Mouse (Mus musculus) neural tube, embryonic 12.5 days (tissue): ENCODE measurements around the gene Pan2. TPM values are rescaled to one million over a fixed set of nuclear protein-coding genes. Genes with fewer than 3 reads are reported as not detected.
A peak's percentile ranks its signal among the peaks of the same experiment; 100 is the strongest.

Experiments used
- ATAC-seq: fragments of 200-750 bp; cut with Nextera tagmentation; 2 replicates; pipeline ENCODE4 v1.8.0; 2017; ENCODE audit warnings: low read depth, mild to moderate bottlenecking, moderate TSS enrichment, moderate library complexity; ENCODE audit not compliant: low FRiP score
- H3K27ac ChIP-seq: fragments of 300-500 bp; sonication (generic); 2 replicates; pipeline ENCODE4 v1.5.1; 2016
- H3K27me3 ChIP-seq: fragments of 300-500 bp; sonication (generic); replicated peaks from 2 replicates; pipeline ENCODE4 v1.6.1; 2016; ENCODE audit warnings: mild to moderate bottlenecking
- H3K36me3 ChIP-seq: fragments of 300-500 bp; sonication (generic); 2 replicates; pipeline ENCODE4 v1.6.1; 2016; ENCODE audit warnings: mild to moderate bottlenecking
- H3K4me1 ChIP-seq: fragments of 300-500 bp; sonication (generic); 2 replicates; pipeline ENCODE4 v1.6.1; 2016
- H3K4me2 ChIP-seq: fragments of 300-500 bp; sonication (generic); replicated peaks from 2 replicates; pipeline ENCODE4 v1.6.1; 2016; ENCODE audit warnings: mild to moderate bottlenecking
- H3K4me3 ChIP-seq: fragments of 300-500 bp; sonication (generic); 2 replicates; pipeline ENCODE4 v1.5.1; 2016
- H3K9ac ChIP-seq: fragments of 300-500 bp; sonication (generic); 2 replicates; pipeline ENCODE4 v1.6.1; 2016; ENCODE audit warnings: mild to moderate bottlenecking
- H3K9me3 ChIP-seq: fragments of 300-500 bp; sonication (generic); 2 replicates; pipeline ENCODE4 v1.6.1; 2016; ENCODE audit warnings: mild to moderate bottlenecking
- WGBS: fragments of 180-500 bp; shearing (Covaris S2); methylation state at CpG from one replicate; pipeline ENCODE4 v1.1.7; 2016; 5-methylcytosine and 5-hydroxymethylcytosine counted together
- polyA plus RNA-seq: library from polyadenylated mRNA; unstranded; fragments of >200 nt; fragmentation: Nextera tagmentation; extraction: Ambion mirVana; gene quantifications from 2 replicates; pipeline ENCODE4 v1.2.1, GENCODE M21; 2016

The Pan2 gene
- polyA plus RNA-seq, 1 experiment from 2014 or later = 33.0 TPM

GRCm38 (mm10) chr10:128340257-128340656 is 37.1 kb downstream of the Pan2 start:
- no peak overlapping the region for H3K4me3 ChIP-seq
- H3K4me2 ChIP-seq = no peak overlapping the region
- no peak overlapping the region for H3K9ac ChIP-seq
- H3K27ac ChIP-seq = no peak overlapping the region
- peaks cover 23% of the 10 kb centered on the region for H3K4me1 ChIP-seq
- WGBS = 80% methylated on average over 2 of the region's 2 CpGs
- no peak for ATAC-seq
- no peaks in the 10 kb centered on the region for H3K27me3 ChIP-seq
- H3K9me3 ChIP-seq = no peaks in the 10 kb centered on the region
- no peaks in the 10 kb centered on the region for H3K36me3 ChIP-seq

DNA sequence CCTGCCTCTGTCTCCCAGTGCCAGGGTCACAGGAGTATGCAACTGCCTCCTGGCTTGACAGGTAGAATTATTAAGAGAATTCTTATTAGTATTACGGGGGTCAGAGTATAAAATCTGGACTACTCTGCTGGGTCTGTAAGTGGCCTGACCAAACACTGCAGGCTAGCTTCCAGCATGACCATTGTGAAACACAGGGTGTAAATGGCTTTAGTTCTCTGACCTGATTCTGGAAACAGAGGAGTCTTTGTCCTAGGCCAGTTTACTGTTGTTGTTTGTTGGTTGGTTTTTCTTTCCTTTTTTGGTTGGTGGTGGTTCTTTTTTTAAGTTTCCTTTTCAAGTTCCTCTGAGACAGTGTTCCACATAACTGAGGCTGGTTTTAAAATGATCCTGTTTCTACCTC is 40.3 kb downstream of the Pan2 start:
- no peak overlapping the region for H3K27ac ChIP-seq
- H3K9ac ChIP-seq = no peak overlapping the region
- no peaks in the 10 kb centered on the region for H3K27me3 ChIP-seq
- no peak overlapping the region for H3K4me2 ChIP-seq
- no peaks in the 10 kb centered on the region for H3K9me3 ChIP-seq
- H3K4me1 ChIP-seq = peaks cover 16% of the 10 kb centered on the region
- no peak for ATAC-seq
- no peak overlapping the region for H3K4me3 ChIP-seq
- 88% methylated on average over 1 of the region's 1 CpGs for WGBS
- no peaks in the 10 kb centered on the region for H3K36me3 ChIP-seq

DNA sequence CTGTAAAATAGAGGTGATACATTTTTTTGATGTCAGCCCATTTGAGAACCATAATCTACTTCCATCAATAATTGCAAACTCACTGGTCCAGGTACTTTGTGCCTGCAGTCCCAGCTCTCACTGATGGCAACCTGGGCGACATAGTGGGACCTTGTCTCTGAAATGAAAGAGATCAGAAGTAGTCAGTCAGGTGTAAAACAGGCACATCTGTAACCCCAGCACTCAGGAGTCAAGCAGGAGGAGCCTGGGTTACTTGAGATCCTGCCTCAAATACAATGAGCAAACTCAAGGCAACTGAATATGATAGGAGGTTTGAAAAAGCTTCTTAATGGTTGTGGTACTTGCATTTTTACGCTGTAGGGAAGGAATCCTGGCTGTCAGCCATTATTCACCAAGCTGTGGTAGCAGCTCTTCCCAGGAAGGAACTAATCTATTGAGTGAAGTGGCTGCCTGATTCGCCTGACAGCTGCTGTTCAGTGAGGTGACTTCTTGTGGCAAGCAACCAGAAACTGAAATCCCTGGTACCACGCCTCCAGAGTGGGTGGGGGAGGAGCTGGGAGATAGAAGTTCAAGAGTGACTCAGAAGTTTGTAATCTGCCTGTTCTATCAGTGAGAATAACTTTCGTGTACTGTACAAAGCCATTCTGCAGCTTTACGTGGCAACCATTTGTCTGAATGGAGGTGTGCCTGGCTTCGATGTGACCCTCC is 41.6 kb downstream of the Pan2 start:
- Histone ChIP-seq H3K4me3 (no peak overlapping the region), H3K4me2 (no peak overlapping the region), H3K27me3 (no peaks in the 10 kb centered on the region), H3K9ac (no peak overlapping the region), H3K4me1 (0 out of 2 replicates have a peak, but pooled peaks cover 4% of the 10 kb centered on the region), H3K9me3 (no peaks in the 10 kb centered on the region), H3K36me3 (peaks cover 8% of the 10 kb centered on the region; the same call in 1 of the 2 replicates), H3K27ac (no peak overlapping the region)
- ATAC-seq = no peak
- 67% methylated on average over 7 of the region's 7 CpGs for WGBS

- no peak for ATAC-seq
Observed at GRCm38 (mm10) chr10:128347541-128347940, 44.4 kb downstream of the Pan2 start.

GRCm38 (mm10) chr10:128358796-128359195 is 55.7 kb downstream of the Pan2 start:
- Histone ChIP-seq H3K9me3 (no peaks in the 10 kb centered on the region), H3K4me2 (no peak overlapping the region), H3K4me1 (no peaks in the 10 kb centered on the region), H3K27me3 (no peaks in the 10 kb centered on the region), H3K4me3 (no peak overlapping the region), H3K36me3 (peaks cover 80% of the 10 kb centered on the region), H3K9ac (no peak overlapping the region), H3K27ac (no peak overlapping the region)
- ATAC-seq = no peak
- WGBS = 51% methylated on average over 2 of the region's 2 CpGs

More at GRCm38 (mm10) chr10:128347541-128347940, 44.4 kb downstream of the Pan2 start:
- no peak overlapping the region for H3K9ac ChIP-seq
- H3K27me3 ChIP-seq = no peaks in the 10 kb centered on the region
- no peak overlapping the region for H3K4me3 ChIP-seq
- 0 out of 2 replicates have a peak, but pooled peaks cover 4% of the 10 kb centered on the region for H3K4me1 ChIP-seq
- H3K27ac ChIP-seq = no peak overlapping the region
- no peaks in the 10 kb centered on the region for H3K9me3 ChIP-seq
- H3K36me3 ChIP-seq = peaks cover 35% of the 10 kb centered on the region
- 91% methylated on average over 8 of the region's 8 CpGs for WGBS
- no peak overlapping the region for H3K4me2 ChIP-seq

- Histone ChIP-seq H3K27me3 (no peaks in the 10 kb centered on the region), H3K4me3 (no peak overlapping the region), H3K4me1 (no peaks in the 10 kb centered on the region), H3K9me3 (no peaks in the 10 kb centered on the region), H3K27ac (no peak overlapping the region), H3K36me3 (peaks cover 77% of the 10 kb centered on the region), H3K9ac (no peak overlapping the region), H3K4me2 (no peak overlapping the region)
- ATAC-seq = no peak
- 97% methylated on average over 6 of the region's 6 CpGs for WGBS
Observed at GRCm38 (mm10) chr10:128359226-128359625, 56.1 kb downstream of the Pan2 start.

DNA sequence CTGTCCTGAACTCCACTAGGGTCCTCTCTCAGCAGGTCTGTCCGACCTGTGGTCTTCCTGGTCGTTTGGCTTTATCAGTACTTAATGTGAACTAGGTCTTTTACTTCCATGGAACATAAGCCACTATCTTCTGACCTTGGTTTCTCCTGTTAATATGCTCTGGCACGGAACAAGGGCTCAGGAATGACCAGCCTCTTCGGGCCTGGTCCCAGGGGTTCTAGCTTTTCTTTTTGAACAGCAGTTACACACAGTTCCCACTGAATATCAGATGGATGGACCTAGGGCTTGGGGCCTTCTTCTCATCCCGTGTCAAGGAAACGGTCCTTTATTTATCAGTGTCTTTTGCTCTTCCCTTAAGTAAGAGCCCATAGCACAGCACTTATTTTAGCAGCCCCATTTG is 58.7 kb downstream of the Pan2 start:
- ATAC-seq = no peak
- 0 out of 2 replicates have a peak, but pooled peaks cover 1% of the 10 kb centered on the region for H3K4me1 ChIP-seq
- H3K27ac ChIP-seq = no peak overlapping the region
- 93% methylated on average over 6 of the region's 6 CpGs for WGBS
- no peaks in the 10 kb centered on the region for H3K9me3 ChIP-seq
- no peak overlapping the region for H3K9ac ChIP-seq
- peaks cover 74% of the 10 kb centered on the region for H3K36me3 ChIP-seq
- H3K4me3 ChIP-seq = no peak overlapping the region
- H3K4me2 ChIP-seq = no peak overlapping the region
- no peaks in the 10 kb centered on the region for H3K27me3 ChIP-seq

DNA sequence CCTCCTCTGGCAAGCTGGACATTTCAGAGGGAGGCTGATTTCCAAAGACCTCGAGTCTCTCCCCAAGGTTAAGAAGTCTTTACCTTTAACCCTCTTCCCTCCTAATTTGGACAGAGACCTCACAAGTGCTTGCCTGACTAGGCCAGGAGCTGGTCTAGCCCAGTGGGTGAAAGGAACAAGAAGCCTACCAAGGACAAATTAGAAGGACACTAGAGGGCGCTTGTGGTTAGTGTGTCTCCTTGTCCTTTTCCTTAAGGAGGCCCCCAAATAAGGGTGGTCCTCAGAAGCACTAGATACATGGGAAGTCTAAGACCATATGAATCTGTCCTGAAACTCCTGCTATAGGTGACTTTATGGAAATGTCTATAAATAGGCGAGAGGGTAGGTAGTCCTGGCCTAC is 59.4 kb downstream of the Pan2 start:
- Histone ChIP-seq H3K9me3 (no peaks in the 10 kb centered on the region), H3K9ac (no peak overlapping the region), H3K27me3 (no peaks in the 10 kb centered on the region), H3K27ac (no peak overlapping the region), H3K4me1 (peaks cover 4% of the 10 kb centered on the region), H3K4me2 (no peak overlapping the region), H3K4me3 (no peak overlapping the region), H3K36me3 (peaks cover 74% of the 10 kb centered on the region)
- ATAC-seq = no peak
- 53% methylated on average over 3 of the region's 3 CpGs for WGBS

- Histone ChIP-seq H3K9me3 (no peaks in the 10 kb centered on the region), H3K36me3 (peaks cover 21% of the 10 kb centered on the region), H3K4me2 (peak overlapping the region; percentile 92), H3K4me1 (peaks cover 11% of the 10 kb centered on the region), H3K4me3 (peak overlapping the region; percentile 65), H3K9ac (peak overlapping the region; percentile 75), H3K27ac (peak overlapping the region; percentile 89; the same call in 1 of the 2 replicates), H3K27me3 (no peaks in the 10 kb centered on the region)
- WGBS = 17% methylated on average over 19 of the region's 19 CpGs
- ATAC-seq = peak; percentile 0; the same call in 1 of the 2 replicates
Observed at GRCm38 (mm10) chr10:128367899-128368401, 64.8 kb downstream of the Pan2 start.

GRCm38 (mm10) chr10:128368402-128369217 is 65.5 kb downstream of the Pan2 start, which contains the start of gene Coq10a:
Coq10a (minus strand) TSS chr10:128368997.
- Histone ChIP-seq H3K9me3 (no peaks in the 10 kb centered on the region), H3K27ac (peak within 1 kb of the TSS; percentile 89), H3K4me1 (peaks cover 11% of the 10 kb centered on the region), H3K27me3 (no peaks in the 10 kb centered on the region), H3K4me2 (peak within 1 kb of the TSS; percentile 92), H3K36me3 (peaks cover 14% of the 10 kb centered on the region), H3K4me3 (peak within 1 kb of the TSS; percentile 65), H3K9ac (peak within 1 kb of the TSS; percentile 75)
- WGBS = under 1% methylated on average over 87 of the region's 87 CpGs
- peak; percentile 96 for ATAC-seq

- Histone ChIP-seq H3K27ac (peak overlapping the region; percentile 89), H3K4me3 (peak overlapping the region; percentile 65), H3K9me3 (no peaks in the 10 kb centered on the region), H3K4me2 (peak overlapping the region; percentile 92), H3K36me3 (peaks cover 12% of the 10 kb centered on the region), H3K9ac (peak overlapping the region; percentile 75), H3K27me3 (no peaks in the 10 kb centered on the region), H3K4me1 (peaks cover 11% of the 10 kb centered on the region)
- 7% methylated on average over 9 of the region's 9 CpGs for WGBS
- ATAC-seq = no peak
Observed at GRCm38 (mm10) chr10:128369218-128369543, 66.0 kb downstream of the Pan2 start.

GRCm38 (mm10) chr10:128369599-128369998 is 66.5 kb downstream of the Pan2 start:
- 84% methylated on average over 6 of the region's 6 CpGs for WGBS
- H3K4me2 ChIP-seq = peak overlapping the region; percentile 92
- H3K9me3 ChIP-seq = no peaks in the 10 kb centered on the region
- H3K9ac ChIP-seq = peak overlapping the region; percentile 75; the same call in 1 of the 2 replicates
- H3K4me1 ChIP-seq = peaks cover 11% of the 10 kb centered on the region
- peak overlapping the region; percentile 89; the same call in 1 of the 2 replicates for H3K27ac ChIP-seq
- peaks cover 9% of the 10 kb centered on the region; the same call in 1 of the 2 replicates for H3K36me3 ChIP-seq
- no peak for ATAC-seq
- peak overlapping the region; percentile 65; the same call in 1 of the 2 replicates for H3K4me3 ChIP-seq
- no peaks in the 10 kb centered on the region for H3K27me3 ChIP-seq
